Mouse (Mus musculus) embryonic facial prominence, embryonic 15.5 days (tissue): ENCODE results near the gene Gm37240. TPM values are rescaled to one million over a fixed set of nuclear protein-coding genes. Genes with fewer than 3 reads are reported as not detected.

Experiments used
- ATAC-seq: fragments of 200-750 bp; cut with Nextera tagmentation; 2 replicates; pipeline ENCODE4 v1.8.0; 2017; ENCODE audit warnings: low read depth, moderate TSS enrichment; ENCODE audit not compliant: insufficient number of reproducible peaks, low FRiP score, low TSS enrichment
- H3K27ac ChIP-seq: fragments of 300-500 bp; sonication (generic); replicated peaks from 2 replicates; pipeline ENCODE4 v1.5.1; 2015; ENCODE audit warnings: mild to moderate bottlenecking, inconsistent platforms
- H3K27me3 ChIP-seq: fragments of 300-500 bp; sonication (generic); 2 replicates; pipeline ENCODE4 v1.6.1; 2015; ENCODE audit warnings: inconsistent platforms
- H3K36me3 ChIP-seq: fragments of 300-500 bp; sonication (generic); 2 replicates; pipeline ENCODE4 v1.6.1; 2015; ENCODE audit warnings: mild to moderate bottlenecking, inconsistent platforms
- H3K4me1 ChIP-seq: fragments of 300-500 bp; sonication (generic); 2 replicates; pipeline ENCODE4 v1.6.1; 2015; ENCODE audit warnings: inconsistent platforms
- H3K4me2 ChIP-seq: fragments of 300-500 bp; sonication (generic); replicated peaks from 2 replicates; pipeline ENCODE4 v1.6.1; 2015; ENCODE audit warnings: mild to moderate bottlenecking, inconsistent platforms
- H3K4me3 ChIP-seq: fragments of 300-500 bp; sonication (generic); replicated peaks from 2 replicates; pipeline ENCODE4 v1.5.1; 2015; ENCODE audit warnings: mild to moderate bottlenecking, inconsistent platforms
- H3K9ac ChIP-seq: fragments of 300-500 bp; sonication (generic); 2 replicates; pipeline ENCODE4 v1.6.1; 2015; ENCODE audit warnings: inconsistent platforms
- H3K9me3 ChIP-seq: fragments of 300-500 bp; sonication (generic); replicated peaks from 2 replicates; pipeline ENCODE4 v1.6.1; 2016; ENCODE audit warnings: inconsistent platforms
- WGBS: fragments of 180-500 bp; shearing (Covaris S2); methylation state at CpG from one replicate; pipeline ENCODE4 v1.1.7; 2015; 5-methylcytosine and 5-hydroxymethylcytosine counted together
- polyA plus RNA-seq: library from polyadenylated mRNA; unstranded; fragments of >200 nt; fragmentation: Nextera tagmentation; extraction: Ambion mirVana; gene quantifications from 2 replicates; pipeline ENCODE4 v1.2.1, GENCODE M21; 2015

Gene Gm37240
- polyA plus RNA-seq, 1 experiment from 2014 or later: 12.8 TPM

- Histone ChIP-seq H3K27me3 (no peaks in the 10 kb centered on the region), H3K36me3 (no peaks in the 10 kb centered on the region), H3K4me3 (no peak overlapping the region), H3K9me3 (no peaks in the 10 kb centered on the region), H3K4me2 (no peak overlapping the region), H3K4me1 (no peaks in the 10 kb centered on the region), H3K9ac (no peak overlapping the region), H3K27ac (no peak overlapping the region)
- WGBS: 74% methylated on average over 5 of the region's 5 CpGs
- no peak for ATAC-seq
Observed at GRCm38 (mm10) chr3:84688176-84688575, 1199.1 kb downstream of the Gm37240 start.

- no peak for ATAC-seq
- H3K27me3 ChIP-seq: no peaks in the 10 kb centered on the region
- H3K9ac ChIP-seq: no peak overlapping the region
- H3K4me3 ChIP-seq: no peak overlapping the region
- WGBS: 57% methylated on average over 2 of the region's 2 CpGs
- H3K27ac ChIP-seq: no peak overlapping the region
- H3K4me2 ChIP-seq: no peak overlapping the region
- no peaks in the 10 kb centered on the region for H3K9me3 ChIP-seq
- H3K4me1 ChIP-seq: no peaks in the 10 kb centered on the region
- no peaks in the 10 kb centered on the region for H3K36me3 ChIP-seq
Observed at GRCm38 (mm10) chr3:84687488-84687846, 1199.9 kb downstream of the Gm37240 start.

GRCm38 (mm10) chr3:84686799-84687487, 1200.4 kb downstream of the Gm37240 start:
- Histone ChIP-seq H3K36me3 (no peaks in the 10 kb centered on the region), H3K4me2 (no peak overlapping the region), H3K27ac (no peak overlapping the region), H3K27me3 (no peaks in the 10 kb centered on the region), H3K9me3 (no peaks in the 10 kb centered on the region), H3K4me3 (no peak overlapping the region), H3K4me1 (no peaks in the 10 kb centered on the region), H3K9ac (no peak overlapping the region)
- ATAC-seq: no peak
- WGBS: 46% methylated on average over 7 of the region's 7 CpGs

- no peak overlapping the region for H3K9ac ChIP-seq
- ATAC-seq: no peak
- 86% methylated on average over 2 of the region's 2 CpGs for WGBS
- no peak overlapping the region for H3K4me3 ChIP-seq
- no peaks in the 10 kb centered on the region for H3K36me3 ChIP-seq
- H3K4me2 ChIP-seq: no peak overlapping the region
- no peak overlapping the region for H3K27ac ChIP-seq
- H3K9me3 ChIP-seq: no peaks in the 10 kb centered on the region
- H3K4me1 ChIP-seq: no peaks in the 10 kb centered on the region
- no peaks in the 10 kb centered on the region for H3K27me3 ChIP-seq
Observed at GRCm38 (mm10) chr3:84686294-84686672, 1201.0 kb downstream of the Gm37240 start.

GRCm38 (mm10) chr3:84685662-84686293, 1201.5 kb downstream of the Gm37240 start:
- no peak overlapping the region for H3K27ac ChIP-seq

GRCm38 (mm10) chr3:84683788-84684187, 1203.5 kb downstream of the Gm37240 start:
- Histone ChIP-seq H3K36me3 (no peaks in the 10 kb centered on the region), H3K27ac (no peak overlapping the region), H3K4me2 (no peak overlapping the region), H3K9me3 (no peaks in the 10 kb centered on the region), H3K27me3 (no peaks in the 10 kb centered on the region), H3K4me1 (no peaks in the 10 kb centered on the region), H3K9ac (no peak overlapping the region), H3K4me3 (no peak overlapping the region)
- no peak for ATAC-seq
- WGBS: 92% methylated on average over 6 of the region's 6 CpGs

More at GRCm38 (mm10) chr3:84685662-84686293, 1201.5 kb downstream of the Gm37240 start:
- Histone ChIP-seq H3K27me3 (no peaks in the 10 kb centered on the region), H3K4me2 (no peak overlapping the region), H3K4me1 (no peaks in the 10 kb centered on the region), H3K9me3 (no peaks in the 10 kb centered on the region), H3K9ac (no peak overlapping the region), H3K4me3 (no peak overlapping the region), H3K36me3 (no peaks in the 10 kb centered on the region)
- WGBS: 73% methylated on average over 8 of the region's 8 CpGs
- ATAC-seq: no peak

- H3K4me1 ChIP-seq: no peaks in the 10 kb centered on the region
- no peak overlapping the region for H3K4me2 ChIP-seq
- no peak for ATAC-seq
- 77% methylated on average over 8 of the region's 8 CpGs for WGBS
- no peaks in the 10 kb centered on the region for H3K9me3 ChIP-seq
- no peaks in the 10 kb centered on the region for H3K36me3 ChIP-seq
- no peak overlapping the region for H3K27ac ChIP-seq
- H3K9ac ChIP-seq: no peak overlapping the region
- H3K27me3 ChIP-seq: no peaks in the 10 kb centered on the region
- H3K4me3 ChIP-seq: no peak overlapping the region
Observed at GRCm38 (mm10) chr3:84681699-84682098, 1205.6 kb downstream of the Gm37240 start.

GRCm38 (mm10) chr3:84680062-84680461, 1207.3 kb downstream of the Gm37240 start:
- no peak for ATAC-seq
- Histone ChIP-seq H3K4me2 (no peak overlapping the region), H3K4me3 (no peak overlapping the region), H3K27ac (no peak overlapping the region), H3K27me3 (no peaks in the 10 kb centered on the region), H3K4me1 (no peaks in the 10 kb centered on the region), H3K9ac (no peak overlapping the region), H3K36me3 (no peaks in the 10 kb centered on the region), H3K9me3 (no peaks in the 10 kb centered on the region)
- 89% methylated on average over 7 of the region's 7 CpGs for WGBS

- H3K9me3 ChIP-seq: no peaks in the 10 kb centered on the region
- WGBS: 81% methylated on average over 8 of the region's 8 CpGs
- ATAC-seq: no peak
Observed at GRCm38 (mm10) chr3:84679542-84679941, 1207.8 kb downstream of the Gm37240 start.

GRCm38 (mm10) chr3:84678891-84679290, 1208.4 kb downstream of the Gm37240 start:
- Histone ChIP-seq H3K9me3 (no peaks in the 10 kb centered on the region), H3K9ac (no peak overlapping the region), H3K4me2 (no peak overlapping the region), H3K36me3 (no peaks in the 10 kb centered on the region), H3K27me3 (no peaks in the 10 kb centered on the region), H3K27ac (no peak overlapping the region), H3K4me1 (no peaks in the 10 kb centered on the region), H3K4me3 (no peak overlapping the region)
- no peak for ATAC-seq
- WGBS: 61% methylated on average over 5 of the region's 5 CpGs

More at GRCm38 (mm10) chr3:84679542-84679941, 1207.8 kb downstream of the Gm37240 start:
- H3K4me3 ChIP-seq: no peak overlapping the region
- no peaks in the 10 kb centered on the region for H3K36me3 ChIP-seq
- H3K9ac ChIP-seq: no peak overlapping the region
- H3K27me3 ChIP-seq: no peaks in the 10 kb centered on the region
- no peak overlapping the region for H3K27ac ChIP-seq
- H3K4me2 ChIP-seq: no peak overlapping the region
- no peaks in the 10 kb centered on the region for H3K4me1 ChIP-seq

GRCm38 (mm10) chr3:84675710-84676109, 1211.6 kb downstream of the Gm37240 start:
- H3K36me3 ChIP-seq: no peaks in the 10 kb centered on the region
- H3K9me3 ChIP-seq: no peaks in the 10 kb centered on the region
- no peak overlapping the region for H3K27ac ChIP-seq
- H3K9ac ChIP-seq: no peak overlapping the region
- 62% methylated on average over 5 of the region's 5 CpGs for WGBS
- H3K27me3 ChIP-seq: no peaks in the 10 kb centered on the region
- no peak for ATAC-seq
- H3K4me2 ChIP-seq: no peak overlapping the region
- H3K4me1 ChIP-seq: no peaks in the 10 kb centered on the region
- H3K4me3 ChIP-seq: no peak overlapping the region

- H3K4me1 ChIP-seq: no peaks in the 10 kb centered on the region
- ATAC-seq: no peak
- WGBS: 95% methylated on average over 6 of the region's 6 CpGs
- no peak overlapping the region for H3K9ac ChIP-seq
- H3K9me3 ChIP-seq: no peaks in the 10 kb centered on the region
- H3K27me3 ChIP-seq: no peaks in the 10 kb centered on the region
- no peak overlapping the region for H3K4me2 ChIP-seq
- H3K36me3 ChIP-seq: no peaks in the 10 kb centered on the region
- H3K27ac ChIP-seq: no peak overlapping the region
- no peak overlapping the region for H3K4me3 ChIP-seq
Observed at GRCm38 (mm10) chr3:84673552-84673951, 1213.8 kb downstream of the Gm37240 start.
